Mouse (Mus musculus): ENCODE results near the gene Igsf8. TPM values are rescaled to one million over a fixed set of nuclear protein-coding genes. Genes with fewer than 3 reads are reported as not detected.

Gene Igsf8
- polyA plus RNA-seq, 1 experiment from 2014 or later: 12.8 TPM

- Histone ChIP-seq H3K36me3 (replicated peaks; ENCODE audit: insufficient read depth, low read length) (no peaks in the 10 kb centered on the region), H3K4me1 (ENCODE audit: insufficient read depth) (no peaks in the 10 kb centered on the region; the same call in 1 of the 2 replicates), H3K4me2 (ENCODE audit: low read depth, low read length) (no peak overlapping the region), H3K27me3 (ENCODE audit: insufficient read depth, low read length) (no peaks in the 10 kb centered on the region), H3K27ac (ENCODE audit: low read depth) (no peak overlapping the region), H3K4me3 (ENCODE audit: low read depth, low read length) (no peak overlapping the region), H3K9ac (replicated peaks) (no peak overlapping the region), H3K9me3 (ENCODE audit: low read length) (no peaks in the 10 kb centered on the region)
- no peak for DNase-seq
- TF ChIP-seq EP300 (IDR thresholded peaks at IDR 0.05; ENCODE audit: low read depth) (no peak), CTCF (IDR thresholded peaks at IDR 0.05; ENCODE audit: low read depth) (no peak)
- 70% methylated on average over 10 of the region's 10 CpGs for WGBS (ENCODE audit: insufficient replicate concordance)
- ATAC-seq: no peak
These were observed 96.9 kb downstream of the Igsf8 start for GRCm38 (mm10) chr1:172358341-172358740.

GRCm38 (mm10) chr1:172364684-172365083 is 103.2 kb downstream of the Igsf8 start:
- no peaks in the 10 kb centered on the region for H3K36me3 ChIP-seq (replicated peaks; ENCODE audit: insufficient read depth, low read length)
- H3K4me2 ChIP-seq (ENCODE audit: low read depth, low read length): peak overlapping the region; percentile 24; the same call in 1 of the 2 replicates
- ATAC-seq: peak; percentile 95
- 0 out of 2 replicates have a peak, but pooled peaks cover 2% of the 10 kb centered on the region for H3K27me3 ChIP-seq (ENCODE audit: insufficient read depth, low read length)
- H3K4me3 ChIP-seq (ENCODE audit: low read depth, low read length): 0 out of 2 replicates have a peak overlapping the region, but pooled peaks have one; percentile 5
- peaks cover 12% of the 10 kb centered on the region for H3K4me1 ChIP-seq (ENCODE audit: insufficient read depth)
- H3K9me3 ChIP-seq (ENCODE audit: low read length): no peaks in the 10 kb centered on the region
- peak; percentile 71 for DNase-seq
- H3K27ac ChIP-seq (ENCODE audit: low read depth): 0 out of 2 replicates have a peak overlapping the region, but pooled peaks have one; percentile 45
- WGBS (ENCODE audit: insufficient replicate concordance): 10% methylated on average over 6 of the region's 6 CpGs
- TF ChIP-seq EP300 (IDR thresholded peaks at IDR 0.05; ENCODE audit: low read depth) (peak; percentile 75), CTCF (IDR thresholded peaks at IDR 0.05; ENCODE audit: low read depth) (peak; percentile 85)
- H3K9ac ChIP-seq (replicated peaks): no peak overlapping the region

GRCm38 (mm10) chr1:172368768-172369418 is 107.5 kb downstream of the Igsf8 start:
- peak; percentile 61 for DNase-seq
- H3K36me3 ChIP-seq (replicated peaks; ENCODE audit: insufficient read depth, low read length): no peaks in the 10 kb centered on the region
- TF ChIP-seq EP300 (IDR thresholded peaks at IDR 0.05; ENCODE audit: low read depth): no peak
- peak; percentile 62 for TF ChIP-seq CTCF (IDR thresholded peaks at IDR 0.05; ENCODE audit: low read depth)
- no peak overlapping the region for H3K27ac ChIP-seq (ENCODE audit: low read depth)
- ATAC-seq: peak; percentile 20; the same call in 1 of the 2 replicates
- no peak overlapping the region for H3K4me3 ChIP-seq (ENCODE audit: low read depth, low read length)
- H3K4me2 ChIP-seq (ENCODE audit: low read depth, low read length): peak overlapping the region; percentile 56
- H3K9ac ChIP-seq (replicated peaks): no peak overlapping the region
- no peaks in the 10 kb centered on the region for H3K9me3 ChIP-seq (ENCODE audit: low read length)
- H3K27me3 ChIP-seq (ENCODE audit: insufficient read depth, low read length): 0 out of 2 replicates have a peak, but pooled peaks cover 2% of the 10 kb centered on the region
- H3K4me1 ChIP-seq (ENCODE audit: insufficient read depth): peaks cover 12% of the 10 kb centered on the region
- 30% methylated on average over 23 of the region's 23 CpGs for WGBS (ENCODE audit: insufficient replicate concordance)

Other genes starting within 250 kb of the Igsf8 start
- gene Vangl2, start 233.2 kb upstream of the Igsf8 start, polyA plus RNA-seq (2015; fragmentation: Nextera tagmentation; extraction: Ambion mirVana): 0.71 and 0.78 TPM in 2 replicates
- gene Nhlh1, start 204.1 kb upstream of the Igsf8 start, polyA plus RNA-seq (2015; fragmentation: Nextera tagmentation; extraction: Ambion mirVana): not detected in 2 replicates
- 50.2 and 55.4 TPM in 2 replicates for gene Copa, start 179.1 kb upstream of the Igsf8 start, polyA plus RNA-seq (2015; fragmentation: Nextera tagmentation; extraction: Ambion mirVana)
- 36.7 and 41.8 TPM in 2 replicates for gene Ncstn, start 178.8 kb upstream of the Igsf8 start, polyA plus RNA-seq (2015; fragmentation: Nextera tagmentation; extraction: Ambion mirVana)
- 85.9 and 91.7 TPM in 2 replicates for gene Pex19, start 134.9 kb upstream of the Igsf8 start, polyA plus RNA-seq (2015; fragmentation: Nextera tagmentation; extraction: Ambion mirVana)
- gene Dcaf8, start 113.6 kb upstream of the Igsf8 start, polyA plus RNA-seq (2015; fragmentation: Nextera tagmentation; extraction: Ambion mirVana): 43.0 and 48.3 TPM in 2 replicates
- 14.1 and 14.5 TPM in 2 replicates for gene Pea15a, start 54.8 kb upstream of the Igsf8 start, polyA plus RNA-seq (2015; fragmentation: Nextera tagmentation; extraction: Ambion mirVana)
- gene Casq1, start 41.8 kb upstream of the Igsf8 start, polyA plus RNA-seq (2015; fragmentation: Nextera tagmentation; extraction: Ambion mirVana): 0.61 and 9.1 TPM in 2 replicates
- 0.04 and 0.08 TPM in 2 replicates for gene Atp1a4, start 3.2 kb upstream of the Igsf8 start, polyA plus RNA-seq (2015; fragmentation: Nextera tagmentation; extraction: Ambion mirVana)
- 0.29 and 1.4 TPM in 2 replicates for gene Atp1a2, start 36.4 kb downstream of the Igsf8 start, polyA plus RNA-seq (2015; fragmentation: Nextera tagmentation; extraction: Ambion mirVana)
- 0.07 TPM in 2 replicates for gene Kcnj9, start 67.7 kb downstream of the Igsf8 start, polyA plus RNA-seq (2015; fragmentation: Nextera tagmentation; extraction: Ambion mirVana)
- gene Kcnj10, start 79.6 kb downstream of the Igsf8 start, polyA plus RNA-seq (2015; fragmentation: Nextera tagmentation; extraction: Ambion mirVana): 0.17 and 0.19 TPM in 2 replicates
- 1.8 TPM in 2 replicates for gene Pigm, start 114.9 kb downstream of the Igsf8 start, polyA plus RNA-seq (2015; fragmentation: Nextera tagmentation; extraction: Ambion mirVana)
- 1.1 and 1.5 TPM in 2 replicates for gene Slamf9, start 213.7 kb downstream of the Igsf8 start, polyA plus RNA-seq (2015; fragmentation: Nextera tagmentation; extraction: Ambion mirVana)
- 0.32 and 0.73 TPM in 2 replicates for gene Igsf9, start 220.1 kb downstream of the Igsf8 start, polyA plus RNA-seq (2015; fragmentation: Nextera tagmentation; extraction: Ambion mirVana)
- gene Tagln2, start 238.4 kb downstream of the Igsf8 start, polyA plus RNA-seq (2015; fragmentation: Nextera tagmentation; extraction: Ambion mirVana): 104 and 105 TPM in 2 replicates